Mouse (Mus musculus): ENCODE results near the gene Nck2.

Nck2 gene

GRCm38 (mm10) chr1:43571105-43571504 is 126.7 kb downstream of the Nck2 start:
- no peak for DNase-seq (ENCODE audit: low spot score)

GRCm38 (mm10) chr1:43574793-43575304 is 130.5 kb downstream of the Nck2 start:
- no peak for DNase-seq (ENCODE audit: low spot score)

GRCm38 (mm10) chr1:43577371-43577770 is 133.0 kb downstream of the Nck2 start:
- DNase-seq (ENCODE audit: low spot score) = no peak

- no peak for DNase-seq (ENCODE audit: low spot score)
Measured at GRCm38 (mm10) chr1:43583564-43583963, 139.2 kb downstream of the Nck2 start.

GRCm38 (mm10) chr1:43589001-43589400 is 144.6 kb downstream of the Nck2 start:
- DNase-seq (ENCODE audit: low spot score) = no peak

- no peak for DNase-seq (ENCODE audit: low spot score)
Measured at GRCm38 (mm10) chr1:43589910-43590309, 145.5 kb downstream of the Nck2 start.

GRCm38 (mm10) chr1:43590727-43591126 is 146.3 kb downstream of the Nck2 start:
- DNase-seq (ENCODE audit: low spot score) = no peak

- no peak for DNase-seq (ENCODE audit: low spot score)
Measured at GRCm38 (mm10) chr1:43593069-43593468, 148.7 kb downstream of the Nck2 start.

GRCm38 (mm10) chr1:43594738-43595137 is 150.4 kb downstream of the Nck2 start:
- DNase-seq (ENCODE audit: low spot score) = no peak

GRCm38 (mm10) chr1:43597731-43598130 is 153.4 kb downstream of the Nck2 start:
- no peak for DNase-seq (ENCODE audit: low spot score)

GRCm38 (mm10) chr1:43599483-43599882 is 155.1 kb downstream of the Nck2 start:
- no peak for DNase-seq (ENCODE audit: low spot score)

GRCm38 (mm10) chr1:43601054-43601453 is 156.7 kb downstream of the Nck2 start:
- DNase-seq (ENCODE audit: low spot score) = no peak

- DNase-seq (ENCODE audit: low spot score) = peak; percentile 44
Measured at GRCm38 (mm10) chr1:43615948-43616347, 171.6 kb downstream of the Nck2 start.
